Mouse (Mus musculus) embryo, embryonic 11.5 days (tissue): ENCODE data around the gene 1700024P04Rik.
"Not testable (repeated sequence)": the region's sequence is repeated elsewhere in the genome, so short reads cannot be mapped to it uniquely, and the experiment has no call there.

Source experiments
- DNase-seq: peaks from one replicate; pipeline ENCODE4 v3.0.0-alpha.2; 2012; ENCODE audit warnings: low read depth, low spot score

The 1700024P04Rik gene

DNA sequence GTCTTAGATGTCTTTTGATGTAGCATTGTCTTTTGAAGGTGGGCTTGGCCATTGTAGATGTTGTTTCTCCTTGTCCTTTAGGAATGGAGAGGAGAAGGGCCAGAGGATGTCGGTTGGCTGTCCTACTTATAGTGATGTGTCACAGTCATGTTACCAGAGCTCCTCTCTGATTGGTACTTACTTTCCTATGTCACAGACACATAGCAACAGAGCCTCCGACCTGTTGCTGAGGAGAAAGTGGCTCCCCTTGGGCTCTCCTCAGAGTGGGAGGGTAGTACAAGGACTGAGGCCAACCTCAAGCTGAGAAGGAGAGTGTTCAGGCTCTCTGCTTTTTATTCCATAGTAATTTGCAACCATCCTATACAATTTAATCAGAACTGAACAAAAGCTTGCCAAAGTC, at the start of gene 1700024P04Rik:
Gene 1700024P04Rik (minus strand): TSS at position 101 of the 400 bp plus-strand sequence.
- DNase-seq = no peak

DNA sequence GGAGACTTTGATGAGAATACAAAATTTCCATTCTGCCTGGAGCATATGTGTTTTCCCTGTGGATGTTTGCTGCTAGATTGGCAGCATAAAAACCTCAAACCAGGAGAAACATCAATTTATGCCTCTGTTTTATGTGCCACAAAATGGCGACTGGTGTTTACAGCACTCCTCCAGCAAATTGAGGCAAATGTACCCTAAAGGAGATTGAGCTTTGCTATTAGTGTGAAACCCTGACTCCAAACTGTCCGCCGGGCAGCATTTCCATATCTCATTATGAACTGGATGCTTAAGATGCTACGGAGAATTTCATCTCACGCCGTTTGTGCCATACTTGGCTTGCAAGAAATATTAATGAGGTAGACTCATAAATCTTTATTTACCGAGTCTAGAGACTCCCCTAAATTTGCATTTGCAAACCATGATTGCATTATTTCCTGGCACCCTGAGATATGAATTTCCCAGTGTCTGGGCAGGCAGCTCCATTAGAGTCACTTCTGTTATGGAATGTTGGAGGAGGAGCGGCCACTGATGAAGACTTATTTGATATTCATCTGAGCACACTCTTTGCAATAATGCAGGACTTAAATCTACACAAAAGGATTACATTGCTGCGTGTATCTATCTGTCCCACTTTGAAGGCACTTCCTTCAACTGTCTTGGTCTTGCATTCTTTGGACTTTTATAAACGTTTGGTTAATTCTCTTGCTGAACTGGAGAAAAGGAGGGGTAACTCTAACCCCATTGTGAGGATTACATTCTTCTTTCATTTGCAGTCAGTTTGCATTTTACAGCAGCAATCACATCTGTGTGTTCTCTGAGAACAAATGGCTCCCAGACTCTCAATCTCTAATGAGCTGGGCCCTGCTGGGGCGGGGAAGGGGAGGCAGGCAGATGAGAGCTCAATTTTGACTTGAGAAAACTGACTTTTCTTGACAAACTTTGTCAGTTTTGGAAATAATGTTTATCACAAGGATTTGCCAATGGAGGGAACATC, 47.2 kb upstream of the 1700024P04Rik start:
- DNase-seq = no peak

DNA sequence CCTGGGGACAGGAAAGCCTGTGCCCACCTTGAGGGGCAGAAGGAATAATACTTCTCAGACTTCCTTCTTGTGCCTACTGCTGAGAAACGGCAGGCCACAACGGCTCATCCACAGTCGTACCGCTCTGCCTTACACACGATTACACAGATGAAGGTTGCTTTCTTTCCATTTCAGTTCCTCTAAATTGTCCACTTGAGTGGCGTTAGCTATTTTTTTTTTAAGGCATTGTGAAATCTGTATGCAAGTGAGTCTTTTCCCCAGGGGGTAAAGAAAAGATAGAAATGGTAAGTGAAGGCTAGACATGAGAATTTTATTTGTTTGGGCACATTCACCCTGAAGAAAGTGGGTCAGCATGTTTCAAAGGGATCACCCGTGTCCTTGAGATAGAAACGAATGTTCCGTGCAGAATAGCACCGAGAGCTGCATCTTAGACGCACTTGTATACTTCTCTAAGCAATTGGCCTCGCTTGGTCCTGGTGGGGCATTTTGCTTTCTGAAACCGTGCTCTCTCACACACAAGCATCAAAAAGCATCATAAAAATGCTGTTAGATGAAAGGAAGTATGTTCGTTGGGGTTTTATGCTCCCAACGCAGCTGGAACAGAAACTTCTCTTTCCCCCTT, 46.3 kb upstream of the 1700024P04Rik start:
- no peak for DNase-seq

DNA sequence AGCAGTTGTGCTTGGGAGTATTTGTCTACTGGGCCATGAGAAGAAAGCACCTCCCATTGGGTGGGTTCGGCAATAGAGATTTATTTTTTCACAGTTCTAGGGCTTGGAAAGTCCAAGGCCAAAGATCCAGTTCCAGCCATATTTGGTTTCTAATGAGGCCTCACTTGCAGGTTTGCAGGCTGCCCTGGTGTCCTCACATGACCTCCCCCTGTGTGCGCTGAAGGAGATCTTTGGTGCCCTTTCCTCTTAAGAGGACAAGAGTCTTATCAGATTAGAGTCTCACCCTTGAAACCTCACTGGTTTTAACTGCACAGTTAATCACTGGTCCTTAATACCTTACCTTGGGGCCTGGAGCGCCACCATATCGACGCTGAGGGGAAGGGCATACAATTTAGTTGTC, 40.9 kb upstream of the 1700024P04Rik start:
- no peak for DNase-seq

DNA sequence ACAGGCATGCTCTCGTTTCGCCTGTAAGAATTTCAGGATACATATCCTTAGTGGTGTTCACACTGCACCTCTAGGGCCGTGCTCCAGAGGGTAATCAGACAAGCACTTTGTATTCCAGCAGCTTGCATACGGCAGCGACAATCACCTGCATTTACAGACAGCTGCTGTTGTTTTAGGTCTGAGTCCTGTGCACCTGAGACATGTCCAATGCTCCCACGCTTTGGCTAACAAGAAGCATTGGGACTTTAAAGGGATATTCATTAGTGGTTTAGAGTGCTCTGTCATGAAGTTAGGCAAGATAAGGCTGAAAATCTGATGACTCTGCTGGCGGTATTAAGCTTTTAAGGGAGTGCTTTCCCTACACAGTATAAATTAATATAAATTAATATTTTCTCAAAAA, 37.7 kb upstream of the 1700024P04Rik start:
- no peak for DNase-seq

DNA sequence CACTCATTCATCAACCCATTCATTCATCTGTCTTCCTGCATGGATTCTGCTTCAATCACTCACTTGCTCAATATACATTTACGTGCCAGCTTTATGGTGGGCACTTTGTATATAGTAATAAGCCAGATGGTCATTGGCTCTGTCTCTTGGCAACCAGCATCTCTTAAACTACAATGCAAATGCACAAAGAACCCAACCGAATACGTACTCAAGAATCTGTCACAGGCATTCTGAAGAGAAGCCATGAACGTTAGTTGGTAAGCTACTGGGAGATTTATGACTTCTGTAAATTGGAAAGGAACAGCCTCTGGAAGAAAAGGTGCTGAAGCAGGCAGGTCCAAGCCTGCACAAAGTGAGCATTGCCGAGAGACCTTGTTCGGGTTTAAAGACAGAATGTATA, 36.8 kb upstream of the 1700024P04Rik start:
- no peak for DNase-seq

DNA sequence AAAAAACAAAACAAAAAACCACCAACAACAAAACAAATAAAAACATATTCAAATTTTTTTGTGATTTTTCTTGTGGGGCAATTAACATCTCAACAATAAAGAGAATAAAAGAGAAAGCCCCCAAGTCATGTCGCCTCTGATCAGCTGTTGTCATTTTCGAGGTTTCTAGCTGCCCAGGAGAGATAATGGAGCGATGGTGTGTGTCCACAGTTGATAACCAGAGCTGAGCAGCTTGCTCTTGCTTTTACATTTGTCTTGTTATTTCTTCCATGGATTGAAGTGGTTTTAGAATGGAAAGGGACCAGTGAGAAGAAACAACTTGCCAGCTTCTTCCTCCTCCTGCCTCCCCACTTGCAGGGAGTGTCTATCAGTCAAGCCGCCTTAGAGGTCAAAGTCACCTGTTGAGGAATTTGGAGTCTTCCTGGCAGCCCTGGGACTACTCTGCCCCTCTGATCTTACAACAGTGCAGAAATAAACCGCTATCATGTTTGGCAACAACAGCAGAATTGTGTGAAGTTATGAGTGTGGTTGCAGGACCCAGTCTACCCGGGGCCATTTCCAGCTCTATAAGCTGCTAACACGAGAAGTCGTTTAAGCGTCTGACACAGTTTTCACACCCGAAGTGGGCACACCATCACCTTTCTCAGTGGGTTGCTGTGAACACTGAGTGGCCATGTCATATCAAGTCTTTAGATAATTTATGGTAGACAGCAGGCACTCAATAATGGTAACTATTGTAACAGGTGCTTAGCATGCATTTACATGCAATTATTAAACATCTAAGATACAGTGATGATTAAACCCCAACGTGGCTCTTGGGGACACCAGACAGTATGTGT, 35.7 kb upstream of the 1700024P04Rik start:
- no peak for DNase-seq

DNA sequence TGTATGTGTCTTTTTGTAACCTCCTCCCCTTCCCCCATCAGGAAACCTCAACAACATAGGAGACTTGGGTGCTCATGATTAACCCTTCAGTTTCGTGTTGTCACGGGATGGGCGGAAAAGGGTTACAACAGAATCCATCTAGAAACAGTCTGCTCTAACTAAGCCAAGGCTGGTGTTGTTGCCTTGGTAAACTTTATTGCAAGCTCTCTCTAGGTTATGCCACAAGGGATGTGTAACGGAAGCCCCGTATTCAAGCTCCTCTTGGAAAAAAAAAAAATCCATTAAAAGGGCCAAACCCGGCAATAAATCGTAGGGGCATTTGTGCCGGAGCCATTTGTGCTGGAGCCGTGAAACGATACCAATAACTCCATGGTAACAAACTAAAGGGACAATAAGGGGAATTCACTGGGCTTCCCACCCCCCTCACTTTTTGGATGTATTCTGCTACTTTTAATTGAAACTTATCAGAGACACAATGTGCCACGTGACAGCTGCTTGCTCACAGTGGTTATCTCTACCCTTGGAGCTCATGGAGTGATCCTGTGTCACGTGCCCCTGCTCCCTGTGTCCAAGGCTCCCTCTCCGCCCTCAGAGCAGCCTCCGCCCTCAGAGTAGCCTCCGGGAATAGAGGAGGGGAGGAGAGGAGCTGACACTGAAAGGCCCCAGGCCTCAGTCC, 34.3 kb upstream of the 1700024P04Rik start:
- peak; percentile 49 for DNase-seq

DNA sequence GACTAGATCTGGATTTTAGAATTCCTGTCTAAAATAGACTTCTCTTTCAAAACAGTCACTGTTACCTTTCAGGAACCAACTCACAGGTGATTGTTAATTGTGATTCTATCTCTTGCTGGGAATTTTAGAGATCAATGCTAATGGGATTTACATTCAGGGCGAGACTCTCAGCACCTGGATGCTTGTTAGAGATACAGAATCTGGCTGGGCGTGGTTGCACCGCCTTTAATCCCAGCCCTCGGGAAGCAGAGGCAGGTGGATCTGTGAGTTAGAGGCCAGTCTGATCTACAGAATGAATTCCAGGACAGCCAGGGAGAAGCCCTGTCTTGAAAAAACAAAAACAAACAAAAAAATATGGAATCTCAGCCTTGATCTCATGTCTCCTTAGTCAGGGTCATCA, 32.3 kb upstream of the 1700024P04Rik start:
- DNase-seq = no peak

DNA sequence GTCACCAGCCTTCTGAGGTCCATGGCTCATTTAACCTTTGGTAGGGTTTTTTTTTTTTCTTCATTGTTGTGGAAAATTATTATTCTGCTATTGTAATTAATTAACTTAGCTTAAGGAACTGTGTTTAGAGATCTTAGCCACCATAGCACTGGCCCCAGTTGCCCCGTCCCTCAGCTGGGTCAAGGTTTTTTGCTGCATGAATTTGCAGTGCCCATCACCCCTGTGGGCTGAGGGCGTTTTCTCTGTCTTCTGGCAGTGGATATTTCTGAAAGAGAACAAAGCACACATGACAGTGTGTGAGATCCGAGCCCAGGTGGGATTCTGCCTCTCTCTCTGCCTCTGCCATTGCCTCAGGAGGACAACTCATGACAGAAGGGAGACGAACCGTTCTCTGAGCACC, 28.5 kb upstream of the 1700024P04Rik start:
- no peak for DNase-seq

DNA sequence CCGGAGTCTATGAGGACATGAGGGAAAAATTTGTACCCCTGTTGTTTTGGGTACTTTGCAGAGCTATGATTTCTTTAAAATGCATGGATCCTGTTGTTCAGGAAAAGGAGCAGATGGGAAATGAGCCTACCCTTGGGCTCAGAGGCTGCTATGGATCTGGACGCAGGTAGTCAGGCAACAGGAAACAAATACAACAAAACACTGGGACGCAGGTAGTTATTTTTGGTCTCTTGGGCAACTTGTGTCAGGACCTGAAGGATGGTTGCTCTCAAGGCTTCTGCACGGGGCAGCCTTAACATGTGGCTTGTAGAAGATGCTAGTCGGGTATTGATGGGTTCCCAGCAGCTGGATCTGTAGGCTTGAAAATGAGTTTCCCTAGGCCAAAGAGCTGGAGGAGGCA, 23.6 kb upstream of the 1700024P04Rik start:
- DNase-seq = no peak

DNA sequence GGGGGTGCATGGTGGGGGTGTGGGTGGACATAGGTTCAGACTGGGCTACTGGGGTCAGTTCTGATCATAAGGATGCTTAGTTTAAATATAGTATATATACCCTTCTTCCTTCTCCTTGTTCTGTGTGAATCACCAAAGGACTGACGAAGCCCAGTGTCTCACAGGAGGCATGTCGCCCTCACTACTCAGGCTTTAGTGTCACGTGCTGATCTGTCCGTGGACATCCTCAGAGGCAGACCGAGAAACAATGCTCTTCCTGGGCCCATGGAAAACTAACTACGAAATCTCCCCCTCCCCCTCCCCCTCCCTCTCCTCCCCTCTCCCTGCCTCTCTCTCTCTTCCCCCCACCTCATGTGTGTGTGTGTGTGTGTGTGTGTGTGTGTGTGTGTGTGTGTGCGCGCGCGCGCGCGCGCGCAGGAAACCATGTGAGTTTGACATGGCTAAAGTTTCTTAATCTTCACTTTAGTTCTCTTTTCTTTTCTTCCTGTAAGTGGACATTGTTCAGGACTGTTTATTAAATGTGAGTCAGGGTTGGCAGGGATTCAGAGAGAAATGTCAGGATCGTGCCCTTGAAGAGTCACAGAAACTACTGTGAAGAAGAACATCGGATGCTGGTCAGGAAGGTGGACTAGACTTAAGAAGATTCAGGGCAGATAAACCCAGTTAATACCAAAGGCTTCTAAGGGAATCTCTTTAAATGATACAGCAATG, 22.2 kb upstream of the 1700024P04Rik start:
- no peak for DNase-seq

DNA sequence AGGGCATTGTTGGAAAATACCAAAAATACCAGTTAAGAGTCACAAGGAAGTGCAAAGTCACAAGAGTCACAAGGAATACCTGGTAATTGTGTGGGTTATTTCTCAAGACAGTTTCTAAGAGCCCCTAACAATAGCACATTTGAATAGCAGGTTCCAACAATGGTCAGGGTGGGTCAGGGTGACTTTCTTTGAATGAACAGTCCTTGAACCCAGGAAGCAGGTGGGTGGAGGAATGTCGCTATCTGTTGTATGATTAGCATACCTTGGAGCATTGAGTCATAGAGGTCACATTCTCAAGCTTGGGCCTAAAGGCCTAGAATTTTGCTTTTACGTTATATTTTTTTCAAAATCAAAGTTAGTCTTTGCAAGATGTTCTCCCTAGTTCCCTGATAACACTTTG, 17.3 kb upstream of the 1700024P04Rik start:
- not testable (repeated sequence) for DNase-seq

DNA sequence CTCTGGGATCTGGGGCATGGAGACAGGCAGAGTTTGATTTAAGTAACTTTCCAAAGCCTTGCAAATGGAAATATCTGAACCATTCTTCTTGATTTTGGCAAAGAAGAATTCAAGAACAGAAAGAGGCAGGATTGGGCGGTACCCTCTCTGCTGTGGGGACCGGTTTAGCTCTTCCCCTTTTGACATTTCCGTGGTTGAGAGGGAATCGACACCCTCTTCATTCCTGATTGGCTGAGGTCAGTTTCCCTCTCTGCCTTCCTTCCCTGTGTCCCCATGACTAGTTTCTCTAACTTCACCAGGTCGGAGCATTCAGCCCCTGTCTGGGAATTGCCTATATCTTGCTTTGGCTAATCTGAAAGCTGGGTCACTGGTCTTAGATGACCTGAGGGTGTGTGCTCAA, 12.7 kb upstream of the 1700024P04Rik start:
- DNase-seq = no peak

DNA sequence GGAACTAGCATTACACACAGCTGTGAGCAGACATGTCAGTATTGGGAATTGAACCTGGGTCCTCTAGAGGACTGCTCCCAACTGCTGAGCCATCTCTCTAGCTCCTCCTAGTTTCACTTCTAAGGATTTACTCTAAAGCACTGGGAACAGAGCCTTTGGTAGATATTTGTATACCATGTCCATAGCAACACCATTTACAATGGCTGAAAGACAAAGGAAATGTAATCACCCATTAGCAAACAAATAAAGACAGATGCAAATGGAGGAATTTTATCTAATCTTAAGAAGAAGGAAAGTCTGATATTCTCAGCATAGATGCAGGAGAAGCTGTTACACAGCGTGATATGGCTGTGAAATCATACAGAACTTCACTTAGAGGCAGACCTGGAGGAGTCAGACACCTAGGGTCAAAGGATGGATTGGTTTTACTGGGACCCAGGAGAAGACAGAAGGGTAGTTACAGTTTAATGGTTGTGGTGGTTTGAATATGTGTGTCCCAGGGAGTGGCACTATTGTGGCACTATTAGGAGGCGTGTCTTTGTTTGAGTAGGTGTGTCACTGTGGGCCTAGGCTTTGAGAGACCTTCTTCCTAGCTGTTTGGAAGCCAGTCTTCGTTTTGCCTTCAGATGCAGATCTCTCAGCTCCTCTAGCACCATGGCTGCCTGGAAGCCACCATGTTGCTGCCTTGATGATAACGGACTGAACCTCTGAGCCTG, 7.1 kb downstream of the 1700024P04Rik start:
- no peak for DNase-seq

DNA sequence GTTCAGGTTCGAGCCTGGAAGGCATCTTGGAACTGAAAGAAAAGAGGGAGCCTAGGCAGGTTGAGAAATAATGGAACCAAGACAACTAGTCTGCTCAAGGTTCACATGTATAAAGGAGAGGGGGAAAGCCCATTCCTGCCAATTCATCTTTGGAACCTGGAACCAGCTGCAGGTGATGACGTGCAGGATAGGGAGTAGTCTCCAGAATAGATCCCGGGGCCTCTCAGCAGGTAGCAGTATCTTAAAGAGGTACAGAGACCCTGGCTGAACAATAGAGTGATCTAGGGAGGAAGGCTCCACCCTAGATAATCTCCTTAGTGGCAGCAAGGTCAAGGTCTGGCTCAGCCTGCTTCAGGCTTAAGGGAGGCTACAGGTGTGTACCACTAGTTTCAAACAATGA, 8.3 kb downstream of the 1700024P04Rik start:
- DNase-seq = not testable (repeated sequence)

DNA sequence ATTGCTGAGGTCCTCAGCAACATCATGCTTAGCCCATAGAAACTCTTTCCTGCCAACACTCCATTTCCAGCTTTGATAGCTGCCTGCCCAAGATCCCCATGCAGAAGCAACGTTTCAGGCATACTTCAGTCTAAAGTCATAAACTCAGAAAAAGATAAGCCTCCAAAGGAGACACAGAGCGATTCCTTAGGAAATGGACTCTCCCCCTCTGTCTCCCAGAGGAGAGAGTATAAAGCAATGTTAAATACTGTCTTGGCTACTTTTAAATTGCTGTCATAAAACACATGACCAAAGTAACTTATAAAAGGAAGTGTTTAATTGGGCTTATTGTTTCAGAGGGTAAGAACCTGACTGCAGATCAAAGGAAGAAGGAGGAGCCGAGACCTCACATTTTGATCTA, 12.3 kb downstream of the 1700024P04Rik start:
- no peak for DNase-seq

DNA sequence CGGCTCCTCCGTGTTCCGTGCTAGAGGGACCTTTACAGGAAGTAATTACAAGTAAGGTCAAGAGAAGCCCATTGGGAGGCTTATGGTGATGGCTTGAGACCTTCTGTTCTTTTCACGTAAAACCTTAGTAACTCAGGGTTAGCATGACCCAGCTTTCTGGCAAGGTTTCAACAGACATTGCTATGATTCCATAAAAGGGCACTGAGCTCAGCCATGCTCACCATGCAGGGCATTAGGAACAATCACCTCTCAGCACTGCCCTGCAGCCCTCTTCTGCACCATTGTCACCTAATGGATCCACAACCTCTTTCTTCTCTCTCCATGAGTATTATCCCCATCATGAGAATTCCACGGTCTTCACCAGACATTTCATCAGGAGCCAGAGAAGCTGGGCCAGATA, 12.7 kb downstream of the 1700024P04Rik start:
- DNase-seq = no peak

DNA sequence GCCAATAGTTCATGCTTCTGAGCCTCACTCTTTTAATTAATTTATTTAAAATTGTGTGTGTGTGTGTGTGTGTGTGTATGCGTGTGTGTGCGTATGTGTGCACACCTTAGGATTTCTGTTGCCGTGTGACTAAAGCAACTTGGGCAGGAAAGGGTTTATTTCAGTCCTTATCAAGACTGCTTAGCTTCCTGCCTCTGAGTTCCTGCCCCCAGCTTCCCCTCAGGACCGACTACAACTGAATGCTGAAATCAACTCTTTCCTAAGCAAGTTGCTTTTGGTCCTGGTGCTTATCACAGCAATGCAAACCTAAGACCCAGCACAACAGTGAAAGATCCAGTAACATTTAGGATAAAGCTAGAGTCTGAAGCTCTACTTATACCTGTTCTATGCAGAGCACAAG, 15.8 kb downstream of the 1700024P04Rik start:
- no peak for DNase-seq

DNA sequence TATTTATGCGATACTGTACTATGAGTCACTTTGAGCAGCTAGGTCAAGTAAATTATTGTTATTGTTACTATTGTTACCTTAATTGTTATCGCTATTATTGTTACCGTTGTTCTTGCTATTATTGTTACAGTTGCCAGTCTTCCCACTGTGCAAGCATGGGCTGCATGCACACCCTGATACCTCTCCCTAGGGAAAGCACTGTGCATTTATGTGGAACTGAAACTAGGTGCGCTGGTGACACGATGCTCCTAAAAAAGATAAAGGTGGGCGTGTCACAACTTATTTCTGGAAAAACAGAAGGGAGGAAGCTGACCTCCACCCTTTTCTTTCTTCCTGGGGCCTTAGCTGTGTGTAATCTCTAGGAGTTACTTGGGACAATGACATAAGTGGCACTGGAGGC, 16.4 kb downstream of the 1700024P04Rik start:
- DNase-seq = no peak
